Mouse (Mus musculus): ENCODE data around the gene Dgcr2. TPM values are rescaled to one million over a fixed set of nuclear protein-coding genes. Genes with fewer than 3 reads are reported as not detected.

Gene Dgcr2
- polyA plus RNA-seq, 1 experiment: 99.8 TPM

- H3K4me1 ChIP-seq (ENCODE audit: control insufficient read depth, insufficient read depth, low read length): peaks cover 11% of the 10 kb centered on the region
- no peak overlapping the region for H3K4me3 ChIP-seq (ENCODE audit: insufficient read depth, low read depth, low read length)
- TF ChIP-seq POLR2A (IDR thresholded peaks at IDR 0.05; ENCODE audit: low read depth, low read length) (no peak), CTCF (conservative IDR thresholded peaks at IDR 0.05; ENCODE audit: insufficient read depth, insufficient read length, low read depth, low read length) (no peak)
- WGBS: 43% methylated on average over 6 of the region's 6 CpGs
- no peaks in the 10 kb centered on the region for H3K27me3 ChIP-seq (replicated peaks; ENCODE audit: control insufficient read depth, insufficient read depth, low read length)
- H3K27ac ChIP-seq (ENCODE audit: insufficient read depth, low read depth, low read length): no peak overlapping the region
- no peak for DNase-seq
- no peaks in the 10 kb centered on the region; the same call in 1 of the 2 replicates for H3K36me3 ChIP-seq (ENCODE audit: control insufficient read depth, insufficient read depth, low read length)
These were observed 14.2 kb downstream of the Dgcr2 start for GRCm38 (mm10) chr16:17884116-17884515.

DNA sequence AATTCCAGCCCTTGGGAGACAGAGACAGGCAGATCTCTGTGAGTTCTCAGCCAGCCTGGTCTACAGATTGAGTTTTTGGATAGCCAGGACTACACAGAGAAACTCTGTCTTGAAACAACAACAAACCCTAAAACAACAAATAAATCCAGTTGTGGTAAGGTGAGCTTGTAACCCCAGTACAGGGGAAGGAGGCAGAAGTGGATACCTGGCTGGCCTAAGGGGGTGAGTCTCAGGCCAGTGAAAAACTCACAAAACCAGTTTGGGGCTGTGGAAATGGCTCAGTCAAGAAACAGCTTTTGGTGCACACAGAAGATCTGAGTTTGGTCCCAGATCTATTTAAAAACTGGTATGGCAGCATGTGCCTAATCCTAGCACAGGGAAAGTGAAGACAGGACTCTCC, 16.2 kb downstream of the Dgcr2 start:
- H3K4me1 ChIP-seq (ENCODE audit: control insufficient read depth, insufficient read depth, low read length): peaks cover 11% of the 10 kb centered on the region
- peak; percentile 17 for DNase-seq
- no peak overlapping the region for H3K4me3 ChIP-seq (ENCODE audit: insufficient read depth, low read depth, low read length)
- H3K27me3 ChIP-seq (replicated peaks; ENCODE audit: control insufficient read depth, insufficient read depth, low read length): no peaks in the 10 kb centered on the region
- TF ChIP-seq CTCF (conservative IDR thresholded peaks at IDR 0.05; ENCODE audit: insufficient read depth, insufficient read length, low read depth, low read length) (no peak), POLR2A (IDR thresholded peaks at IDR 0.05; ENCODE audit: low read depth, low read length) (no peak)
- H3K36me3 ChIP-seq (ENCODE audit: control insufficient read depth, insufficient read depth, low read length): no peaks in the 10 kb centered on the region; the same call in 1 of the 2 replicates
- no peak overlapping the region for H3K27ac ChIP-seq (ENCODE audit: insufficient read depth, low read depth, low read length)

DNA sequence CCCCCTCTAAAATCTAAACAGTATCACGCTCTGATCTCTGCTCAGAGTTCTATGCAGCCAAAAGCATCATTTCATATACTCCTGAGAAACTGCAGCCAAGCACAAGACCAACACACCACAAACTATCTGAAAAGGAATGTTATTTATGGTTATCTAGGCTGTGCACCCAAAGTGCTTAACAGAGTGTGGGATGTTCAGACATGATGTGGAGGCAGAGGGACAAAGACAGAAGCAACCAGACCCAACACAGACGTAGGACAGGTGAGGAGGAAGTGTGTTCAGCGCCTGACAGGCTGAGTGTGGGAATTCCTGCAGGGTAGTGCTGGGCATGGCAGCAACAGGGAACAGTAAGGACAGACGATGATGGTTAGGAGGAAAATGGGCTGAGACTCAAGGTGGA, 18.8 kb downstream of the Dgcr2 start:
- DNase-seq: no peak
- Histone ChIP-seq H3K36me3 (ENCODE audit: control insufficient read depth, insufficient read depth, low read length) (no peaks in the 10 kb centered on the region), H3K27ac (ENCODE audit: insufficient read depth, low read depth, low read length) (no peak overlapping the region), H3K4me1 (ENCODE audit: control insufficient read depth, insufficient read depth, low read length) (peaks cover 11% of the 10 kb centered on the region; the same call in 1 of the 2 replicates), H3K27me3 (replicated peaks; ENCODE audit: control insufficient read depth, insufficient read depth, low read length) (no peaks in the 10 kb centered on the region), H3K4me3 (ENCODE audit: insufficient read depth, low read depth, low read length) (no peak overlapping the region)
- 83% methylated on average over 4 of the region's 4 CpGs for WGBS
- no peak for TF ChIP-seq POLR2A (IDR thresholded peaks at IDR 0.05; ENCODE audit: low read depth, low read length)
- no peak for TF ChIP-seq CTCF (conservative IDR thresholded peaks at IDR 0.05; ENCODE audit: insufficient read depth, insufficient read length, low read depth, low read length)

GRCm38 (mm10) chr16:17876096-17876495, 22.3 kb downstream of the Dgcr2 start:
- Histone ChIP-seq H3K4me3 (ENCODE audit: insufficient read depth, low read depth, low read length) (no peak overlapping the region), H3K27me3 (replicated peaks; ENCODE audit: control insufficient read depth, insufficient read depth, low read length) (no peaks in the 10 kb centered on the region), H3K4me1 (ENCODE audit: control insufficient read depth, insufficient read depth, low read length) (peaks cover 6% of the 10 kb centered on the region; the same call in 1 of the 2 replicates), H3K36me3 (ENCODE audit: control insufficient read depth, insufficient read depth, low read length) (no peaks in the 10 kb centered on the region), H3K27ac (ENCODE audit: insufficient read depth, low read depth, low read length) (no peak overlapping the region)
- no peak for DNase-seq
- TF ChIP-seq CTCF (conservative IDR thresholded peaks at IDR 0.05; ENCODE audit: insufficient read depth, insufficient read length, low read depth, low read length): no peak
- 98% methylated on average over 1 of the region's 1 CpGs for WGBS

DNA sequence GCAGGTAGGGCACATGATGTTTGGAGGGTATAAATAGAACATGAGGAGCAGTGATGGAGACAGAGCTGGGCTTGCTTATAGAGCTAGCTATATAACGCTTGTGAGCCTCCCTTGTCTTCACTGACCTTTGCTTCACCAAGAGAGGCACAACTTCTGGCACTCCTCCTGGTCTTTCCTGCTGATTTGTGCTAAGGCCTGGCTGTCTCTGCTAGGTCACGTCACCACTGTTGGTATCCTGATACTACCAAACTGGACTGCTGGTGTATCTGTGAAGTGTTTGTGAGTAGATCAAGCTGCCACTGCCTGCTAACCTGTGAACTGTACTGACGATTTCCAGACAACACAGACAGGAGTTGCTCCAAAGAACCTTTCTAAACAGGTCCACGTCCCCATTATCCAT, 23.2 kb downstream of the Dgcr2 start:
- H3K4me1 ChIP-seq (ENCODE audit: control insufficient read depth, insufficient read depth, low read length): peaks cover 6% of the 10 kb centered on the region; the same call in 1 of the 2 replicates
- WGBS: 63% methylated on average over 4 of the region's 4 CpGs
- H3K4me3 ChIP-seq (ENCODE audit: insufficient read depth, low read depth, low read length): no peak overlapping the region
- TF ChIP-seq CTCF (conservative IDR thresholded peaks at IDR 0.05; ENCODE audit: insufficient read depth, insufficient read length, low read depth, low read length): no peak
- TF ChIP-seq POLR2A (IDR thresholded peaks at IDR 0.05; ENCODE audit: low read depth, low read length): no peak
- no peaks in the 10 kb centered on the region for H3K27me3 ChIP-seq (replicated peaks; ENCODE audit: control insufficient read depth, insufficient read depth, low read length)
- no peak overlapping the region for H3K27ac ChIP-seq (ENCODE audit: insufficient read depth, low read depth, low read length)
- H3K36me3 ChIP-seq (ENCODE audit: control insufficient read depth, insufficient read depth, low read length): no peaks in the 10 kb centered on the region
- DNase-seq: peak; percentile 28

DNA sequence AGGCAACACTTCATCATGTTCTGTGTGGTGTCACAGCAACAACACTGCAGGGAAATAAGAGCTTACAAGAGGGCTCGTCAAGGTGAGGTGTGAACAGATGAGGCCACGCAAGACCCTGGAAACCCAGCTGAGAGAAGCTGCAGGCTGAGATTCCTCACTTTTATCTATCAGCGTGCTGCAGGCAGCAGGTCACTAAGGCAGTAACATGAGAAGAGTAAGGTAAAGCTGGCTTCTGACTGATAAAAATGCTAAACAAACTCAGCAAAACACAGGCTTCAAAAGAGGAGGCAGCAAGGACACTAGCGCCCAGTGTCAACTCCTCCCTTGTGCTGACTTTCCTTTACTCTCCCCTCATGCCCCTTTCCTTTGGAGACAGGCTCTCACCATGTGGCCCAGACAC, 25.4 kb downstream of the Dgcr2 start:
- no peak for DNase-seq
- TF ChIP-seq POLR2A (IDR thresholded peaks at IDR 0.05; ENCODE audit: low read depth, low read length): no peak
- TF ChIP-seq CTCF (conservative IDR thresholded peaks at IDR 0.05; ENCODE audit: insufficient read depth, insufficient read length, low read depth, low read length): no peak
- 72% methylated on average over 4 of the region's 4 CpGs for WGBS

DNA sequence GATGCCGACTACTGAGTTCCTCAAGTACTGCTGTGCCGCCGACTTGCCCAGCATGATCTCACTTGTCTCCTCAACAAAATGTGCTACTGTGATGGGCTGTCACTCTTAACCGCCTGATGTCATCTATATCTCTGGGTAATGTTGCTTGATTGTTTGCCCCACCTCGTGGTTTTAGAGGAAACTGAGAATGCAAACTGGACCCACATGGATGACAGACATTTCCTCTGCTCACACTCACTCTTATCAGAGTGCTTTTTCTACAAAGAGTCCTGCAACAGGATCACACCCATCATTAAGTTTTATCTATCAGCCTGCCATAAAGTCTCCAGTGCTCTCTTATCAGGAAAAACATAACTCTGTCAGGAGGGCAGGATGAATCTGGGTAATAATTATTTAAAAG, 27.1 kb downstream of the Dgcr2 start:
- H3K4me3 ChIP-seq (ENCODE audit: insufficient read depth, low read depth, low read length): no peak overlapping the region
- peaks cover 6% of the 10 kb centered on the region; the same call in 1 of the 2 replicates for H3K4me1 ChIP-seq (ENCODE audit: control insufficient read depth, insufficient read depth, low read length)
- no peaks in the 10 kb centered on the region for H3K27me3 ChIP-seq (replicated peaks; ENCODE audit: control insufficient read depth, insufficient read depth, low read length)
- no peak for DNase-seq
- H3K36me3 ChIP-seq (ENCODE audit: control insufficient read depth, insufficient read depth, low read length): no peaks in the 10 kb centered on the region
- TF ChIP-seq POLR2A (IDR thresholded peaks at IDR 0.05; ENCODE audit: low read depth, low read length): no peak
- no peak for TF ChIP-seq CTCF (conservative IDR thresholded peaks at IDR 0.05; ENCODE audit: insufficient read depth, insufficient read length, low read depth, low read length)
- WGBS: 78% methylated on average over 5 of the region's 5 CpGs
- H3K27ac ChIP-seq (ENCODE audit: insufficient read depth, low read depth, low read length): no peak overlapping the region

More for the DNA sequence above, 25.4 kb downstream of the Dgcr2 start:
- Histone ChIP-seq H3K4me1 (ENCODE audit: control insufficient read depth, insufficient read depth, low read length) (peaks cover 6% of the 10 kb centered on the region; the same call in 1 of the 2 replicates), H3K4me3 (ENCODE audit: insufficient read depth, low read depth, low read length) (no peak overlapping the region), H3K27ac (ENCODE audit: insufficient read depth, low read depth, low read length) (no peak overlapping the region), H3K36me3 (ENCODE audit: control insufficient read depth, insufficient read depth, low read length) (no peaks in the 10 kb centered on the region), H3K27me3 (replicated peaks; ENCODE audit: control insufficient read depth, insufficient read depth, low read length) (no peaks in the 10 kb centered on the region)
